Mouse (Mus musculus): ENCODE results near the gene Btbd9. TPM values are rescaled to one million over a fixed set of nuclear protein-coding genes. Genes with fewer than 3 reads are reported as not detected.

Gene Btbd9
- total and polyA plus RNA-seq, 3 experiments: 24.7 to 33.8 TPM; not detected in 1

GRCm38 (mm10) chr17:30594407-30594806 lies 18.1 kb upstream of the Btbd9 start:
- no peak for TF ChIP-seq TAL1 (IDR thresholded peaks at IDR 0.05; ENCODE audit: low read length)
- no peak for TF ChIP-seq MXI1 (IDR thresholded peaks at IDR 0.05; ENCODE audit: low read depth, low read length)
- TF ChIP-seq SMC3 (IDR thresholded peaks at IDR 0.05; ENCODE audit: low read depth, low read length): no peak
- TF ChIP-seq CHD2 (IDR thresholded peaks at IDR 0.05; ENCODE audit: low read length): no peak
- TF ChIP-seq ZC3H11A (IDR thresholded peaks at IDR 0.05; ENCODE audit: low read depth, low read length): no peak
- TF ChIP-seq SIN3A (IDR thresholded peaks at IDR 0.05; ENCODE audit: low read length): no peak
- TF ChIP-seq GABPA (IDR thresholded peaks at IDR 0.05; ENCODE audit: low read depth, low read length): no peak
- TF ChIP-seq MAZ (IDR thresholded peaks at IDR 0.05; ENCODE audit: low read depth, low read length): no peak
- no peak for TF ChIP-seq TBP (IDR thresholded peaks at IDR 0.05; ENCODE audit: low read depth, low read length)
- no peak overlapping the region for H3K9ac ChIP-seq (ENCODE audit: control insufficient read depth, low read depth, low read length, poor library complexity, severe bottlenecking)
- H3K27ac ChIP-seq (ENCODE audit: control insufficient read depth, low read depth, low read length): no peak overlapping the region

GRCm38 (mm10) chr17:30590417-30591198 lies 14.3 kb upstream of the Btbd9 start:
- Histone ChIP-seq H3K4me1 (ENCODE audit: control insufficient read depth in 1 of 2, insufficient read depth in 2 of 2, low read length in 2 of 2) (no peaks in the 10 kb centered on the region), H3K27me3 (ENCODE audit: control insufficient read depth in 1 of 2, insufficient read depth in 2 of 2, low read length in 2 of 2) (no peaks in the 10 kb centered on the region), H3K27ac (ENCODE audit: control insufficient read depth, low read depth, low read length) (no peak overlapping the region), H3K9ac (ENCODE audit: control insufficient read depth, low read depth, low read length, poor library complexity, severe bottlenecking) (no peak overlapping the region), H3K9me3 (replicated peaks; ENCODE audit: insufficient read depth, low read length) (no peaks in the 10 kb centered on the region), H3K36me3 (ENCODE audit: control insufficient read depth in 1 of 2, insufficient read depth in 2 of 2, low read length in 2 of 2) (peaks cover 0 to 9% of the 10 kb centered on the region in 2 experiments; a peak in 2 of 4 replicates), H3K79me2 (ENCODE audit: control insufficient read depth, insufficient read depth, low read length, poor library complexity) (no peaks in the 10 kb centered on the region), H3K4me3 (ENCODE audit: control insufficient read depth in 1 of 2, insufficient read depth in 1 of 2, low read depth in 2 of 2, low read length in 2 of 2) (no peak overlapping the region)
- DNase-seq (ENCODE audit: low read depth, low spot score): peak; percentile 67
- peak; percentile 8; the same call in 1 of the 2 replicates for TF ChIP-seq ZC3H11A (IDR thresholded peaks at IDR 0.05; ENCODE audit: low read depth, low read length)
- peak; percentile 56 for TF ChIP-seq SMC3 (IDR thresholded peaks at IDR 0.05; ENCODE audit: low read depth, low read length)
- TF ChIP-seq POLR2AphosphoS2 (IDR thresholded peaks at IDR 0.05; ENCODE audit: low read length): peak; percentile 51; the same call in 1 of the 2 replicates
- TF ChIP-seq MAFK (IDR thresholded peaks at IDR 0.05; ENCODE audit: borderline replicate concordance, low read depth, low read length): peak; percentile 46; the same call in 1 of the 2 replicates
- peak; percentile 60 for TF ChIP-seq RAD21 (IDR thresholded peaks at IDR 0.05; ENCODE audit: low read depth, low read length)
- TF ChIP-seq POLR2A (IDR thresholded peaks at IDR 0.05; ENCODE audit: control insufficient read depth in 1 of 2, insufficient read depth in 1 of 2, low read depth in 1 of 2, low read length in 2 of 2, poor library complexity in 1 of 2): no peak; a peak in 1 of 4 replicates
- TF ChIP-seq CTCF (IDR thresholded peaks at IDR 0.05 in 2 of 3, conservative IDR thresholded peaks at IDR 0.05 in 1 of 3; ENCODE audit: control insufficient read depth in 1 of 3, insufficient read depth in 1 of 3, low read depth in 2 of 3, low read length in 3 of 3, poor library complexity in 1 of 3, severe bottlenecking in 1 of 3): peak; percentile 65 to 77 (median 75)
- TF ChIP-seq HCFC1 (IDR thresholded peaks at IDR 0.05; ENCODE audit: low read depth, low read length): no peak
- TF ChIP-seq TBP (IDR thresholded peaks at IDR 0.05; ENCODE audit: low read depth, low read length): 0 out of 2 replicates have a peak, but pooled peaks have one; percentile 28

More at GRCm38 (mm10) chr17:30594407-30594806, 18.1 kb upstream of the Btbd9 start:
- no peaks in the 10 kb centered on the region; the same call in 1 of the 2 replicates for H3K79me2 ChIP-seq (ENCODE audit: control insufficient read depth, insufficient read depth, low read length, poor library complexity)
- no peaks in the 10 kb centered on the region for H3K27me3 ChIP-seq (ENCODE audit: control insufficient read depth in 1 of 2, insufficient read depth in 2 of 2, low read length in 2 of 2)
- H3K4me1 ChIP-seq (ENCODE audit: control insufficient read depth in 1 of 2, insufficient read depth in 2 of 2, low read length in 2 of 2): no peaks in the 10 kb centered on the region
- no peaks in the 10 kb centered on the region for H3K9me3 ChIP-seq (replicated peaks; ENCODE audit: insufficient read depth, low read length)
- DNase-seq (ENCODE audit: low read depth, low spot score): no peak
- no peak overlapping the region for H3K4me3 ChIP-seq (ENCODE audit: control insufficient read depth in 1 of 2, insufficient read depth in 1 of 2, low read depth in 2 of 2, low read length in 2 of 2)
- H3K36me3 ChIP-seq (ENCODE audit: control insufficient read depth in 1 of 2, insufficient read depth in 2 of 2, low read length in 2 of 2): peaks cover 0 to 42% of the 10 kb centered on the region in 2 experiments; a peak in 2 of 4 replicates

Data from MEL (cell line).